Mouse (Mus musculus) left cerebral cortex, adult 11 months (tissue): ENCODE measurements around the gene Dlgap1.
"Not testable (repeated sequence)": the region's sequence is repeated elsewhere in the genome, so short reads cannot be mapped to it uniquely, and the experiment has no call there.

Source experiments
- DNase-seq: peaks from one replicate; pipeline ENCODE4 v3.0.0; 2022; ENCODE audit warnings: low spot score

Gene Dlgap1

GRCm38 (mm10) chr17:70528196-70529187 lies 559.6 kb downstream of the Dlgap1 start:
- DNase-seq = no peak

DNA sequence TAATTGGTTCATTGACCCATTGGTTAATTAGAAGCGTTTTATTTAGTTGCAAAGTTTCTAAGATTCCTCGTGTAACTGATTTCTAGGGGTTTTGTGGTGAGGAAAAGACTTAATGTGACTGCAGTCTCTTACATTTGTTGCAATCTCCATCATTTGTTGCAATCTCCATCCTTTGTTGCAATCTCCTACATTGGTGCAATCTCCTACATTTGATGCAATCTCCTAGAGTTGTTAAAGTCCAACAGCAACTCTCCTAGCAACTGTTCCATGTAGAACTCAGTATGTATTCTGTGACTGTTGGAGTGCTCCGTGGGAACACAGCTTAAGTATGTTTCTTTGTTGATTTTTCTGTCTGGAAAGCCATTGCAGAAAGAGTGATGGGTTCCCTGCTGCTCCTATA lies 565.4 kb downstream of the Dlgap1 start:
- no peak for DNase-seq

GRCm38 (mm10) chr17:70541816-70542215 lies 572.9 kb downstream of the Dlgap1 start:
- no peak for DNase-seq

DNA sequence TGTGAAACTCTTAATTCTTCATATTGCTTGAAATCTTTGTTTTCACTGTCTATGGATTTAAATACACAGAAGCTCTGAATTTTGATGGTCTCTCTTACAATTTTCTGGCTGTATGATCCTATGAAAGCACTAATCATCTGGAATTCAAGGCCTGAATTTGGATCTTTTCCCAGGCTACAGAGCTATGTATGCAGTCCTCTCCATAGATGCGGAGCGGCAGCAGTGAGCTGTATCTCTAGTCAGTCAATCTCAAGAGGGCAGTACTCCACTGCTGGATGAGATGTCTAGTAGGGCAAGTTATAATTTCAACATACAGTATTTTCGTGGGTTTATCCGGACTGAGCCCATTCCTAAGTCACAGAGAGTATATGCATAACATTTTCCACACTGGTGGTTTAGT lies 581.9 kb downstream of the Dlgap1 start:
- no peak for DNase-seq

DNA sequence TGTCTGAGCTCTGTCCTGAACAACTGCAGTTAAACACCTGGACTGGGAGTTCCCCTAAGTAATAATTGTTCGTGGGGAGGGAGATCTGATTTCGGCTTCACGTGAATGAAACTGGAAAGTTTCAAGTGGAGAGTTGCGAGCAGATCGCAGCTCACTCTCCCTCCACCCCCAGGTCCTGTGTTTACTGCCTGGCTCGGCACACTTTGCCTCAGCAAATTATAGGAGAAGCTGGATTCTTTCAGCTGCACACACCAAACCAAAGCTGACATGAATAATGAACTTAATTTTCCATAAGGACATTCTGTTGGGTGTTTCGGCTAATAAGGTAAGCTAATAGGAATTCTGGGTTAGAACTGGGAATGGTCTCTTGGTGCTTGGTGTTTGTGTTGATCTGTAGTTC lies 592.7 kb downstream of the Dlgap1 start:
- no peak for DNase-seq

DNA sequence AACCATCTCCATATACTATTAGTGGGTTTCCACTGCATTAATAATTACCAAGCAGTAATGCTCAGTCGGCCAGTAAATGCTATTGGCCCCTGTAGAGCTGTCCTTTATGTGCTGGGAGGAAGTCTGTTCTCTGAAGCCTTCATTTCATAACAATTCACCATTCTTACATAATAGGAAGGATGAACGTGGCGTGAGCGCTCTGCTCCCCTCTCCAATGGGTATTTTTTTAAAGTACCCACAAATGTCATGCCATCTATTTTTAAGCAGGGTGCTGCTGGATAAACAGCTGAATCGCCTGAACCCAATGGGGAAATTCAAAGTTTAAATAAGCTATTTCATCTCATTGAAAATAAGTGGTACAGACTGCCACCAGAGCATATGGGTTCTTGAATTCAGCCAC lies 602.0 kb downstream of the Dlgap1 start:
- DNase-seq = peak; percentile 18

DNA sequence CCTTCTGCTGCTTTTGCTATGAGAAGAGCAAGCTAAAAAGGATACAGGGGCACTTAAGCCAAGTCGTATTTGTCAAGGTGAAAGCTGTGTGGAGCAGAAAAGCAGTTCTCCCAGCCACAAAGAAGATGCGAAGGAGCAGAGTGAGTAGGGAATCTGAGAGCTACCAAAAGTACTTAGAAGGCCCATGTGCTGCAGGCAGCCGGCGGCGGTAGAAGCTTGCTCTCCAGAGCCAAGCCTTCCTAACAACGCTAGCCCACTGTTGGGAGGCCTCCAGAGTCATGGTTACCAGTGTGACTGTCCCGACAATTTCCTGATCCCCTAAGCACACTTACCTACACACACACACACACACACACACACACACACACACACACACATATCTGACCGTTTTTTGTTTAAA lies 614.2 kb downstream of the Dlgap1 start:
- DNase-seq = no peak

- no peak for DNase-seq
Observed at GRCm38 (mm10) chr17:70586735-70587425, 618.0 kb downstream of the Dlgap1 start.

DNA sequence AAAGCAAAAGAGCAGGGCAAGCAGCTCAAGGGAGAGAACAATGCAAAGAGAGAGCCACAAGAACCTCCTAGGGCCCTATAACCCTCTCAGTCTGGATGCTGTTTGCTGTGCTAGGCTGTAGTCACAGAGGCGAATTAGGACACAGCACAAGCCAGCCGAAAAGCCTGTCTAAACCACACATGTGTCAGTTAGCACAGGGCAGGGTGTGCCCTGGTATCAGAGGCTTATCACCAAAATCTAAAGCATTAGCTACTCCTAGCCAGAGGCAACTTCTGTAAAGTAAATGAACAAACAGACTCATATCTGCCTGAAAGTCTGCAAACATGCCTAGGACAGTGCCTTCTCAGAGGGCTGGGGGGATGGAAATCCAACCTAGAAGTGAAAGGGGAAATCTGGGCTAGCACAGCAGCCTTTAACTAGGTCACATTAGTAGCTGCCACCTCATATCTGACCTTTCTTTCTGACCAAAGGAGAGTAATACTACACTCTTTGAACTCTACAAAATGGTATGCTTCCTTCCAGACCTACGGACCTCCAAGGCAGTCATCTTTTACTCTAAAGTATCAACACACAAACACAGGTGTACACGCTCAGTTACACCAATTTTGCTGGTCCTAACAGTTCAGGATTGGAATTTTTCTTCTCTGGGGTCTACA lies 619.2 kb downstream of the Dlgap1 start:
- DNase-seq = not testable (repeated sequence)

DNA sequence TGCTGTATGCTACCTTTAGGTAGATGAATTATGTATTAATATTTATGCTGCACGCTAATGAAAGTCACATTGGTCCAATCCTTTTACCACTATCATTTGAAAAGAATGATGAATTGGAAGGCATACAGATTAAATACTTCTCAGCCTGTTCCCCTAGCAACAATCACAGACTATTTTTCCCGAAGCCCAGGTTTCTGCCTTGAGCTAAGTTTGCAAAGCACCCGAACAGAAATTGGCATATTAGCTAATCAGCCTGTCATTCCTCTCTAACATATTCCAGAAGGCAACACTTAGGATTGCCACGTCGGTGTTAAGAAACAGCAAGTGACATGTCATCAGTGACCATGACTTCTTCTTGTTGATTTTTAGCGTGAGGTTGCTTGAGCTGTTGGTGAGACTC lies 619.8 kb downstream of the Dlgap1 start:
- no peak for DNase-seq

DNA sequence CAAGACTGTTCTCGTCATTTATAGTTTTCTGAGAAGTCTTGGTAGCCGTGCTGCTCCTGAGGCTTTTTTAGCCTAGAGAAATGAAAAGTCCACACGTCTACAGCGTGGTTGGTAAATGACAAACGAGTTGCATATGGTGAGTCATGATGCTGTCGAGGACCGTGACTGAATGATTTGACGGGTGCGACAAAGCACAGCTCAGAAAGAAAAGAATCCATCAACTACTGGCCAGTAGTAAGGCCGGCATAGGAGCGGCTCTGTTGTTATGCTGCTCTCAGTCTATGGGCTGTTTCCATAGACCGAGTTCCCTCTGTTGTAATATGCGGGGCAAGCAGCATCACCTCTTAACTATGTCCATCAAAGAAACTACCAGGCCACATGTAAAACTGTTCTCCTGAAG lies 620.3 kb downstream of the Dlgap1 start:
- DNase-seq = no peak

DNA sequence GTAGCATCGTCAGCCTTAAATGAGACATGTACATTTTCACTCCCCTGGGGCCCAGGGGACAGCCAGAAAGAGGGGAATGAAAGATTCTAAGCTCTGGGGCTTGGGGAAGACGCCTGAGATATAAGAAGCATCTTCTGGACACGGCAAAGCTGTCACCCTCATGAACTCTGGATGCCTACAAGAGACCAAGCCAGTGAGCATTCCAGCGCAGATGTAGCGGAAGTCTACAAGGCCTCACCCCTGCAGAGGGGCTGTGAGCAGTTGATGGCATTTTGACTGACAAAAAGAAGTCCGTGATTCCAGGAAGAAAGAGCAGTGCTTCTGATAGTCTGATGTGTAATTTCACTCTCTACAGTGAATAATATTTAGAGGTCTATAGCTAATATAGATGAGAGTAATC lies 621.6 kb downstream of the Dlgap1 start:
- DNase-seq = no peak

- no peak for DNase-seq
Observed at GRCm38 (mm10) chr17:70594277-70594676, 625.4 kb downstream of the Dlgap1 start.

- DNase-seq = peak; percentile 47
Observed at GRCm38 (mm10) chr17:70596326-70596725, 627.5 kb downstream of the Dlgap1 start.

DNA sequence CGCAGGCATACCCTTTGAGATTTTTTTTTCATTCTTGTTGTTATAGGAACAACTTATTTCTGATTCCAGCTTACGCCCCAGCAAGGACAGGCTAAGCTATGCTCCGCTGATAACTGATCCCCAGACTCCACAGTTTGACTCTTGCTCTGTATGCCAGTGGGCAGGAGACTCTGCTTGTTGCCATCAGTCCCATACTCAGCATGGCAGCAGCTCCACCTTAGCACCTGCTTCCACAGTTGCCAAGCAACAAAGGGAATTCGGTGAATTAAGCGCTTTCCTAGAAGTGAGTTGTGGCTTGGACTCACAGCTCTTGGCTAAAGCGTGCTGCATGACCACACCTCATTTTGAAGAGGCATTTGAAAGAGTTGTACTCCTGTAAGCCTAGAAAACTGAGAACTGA lies 631.6 kb downstream of the Dlgap1 start:
- no peak for DNase-seq

DNA sequence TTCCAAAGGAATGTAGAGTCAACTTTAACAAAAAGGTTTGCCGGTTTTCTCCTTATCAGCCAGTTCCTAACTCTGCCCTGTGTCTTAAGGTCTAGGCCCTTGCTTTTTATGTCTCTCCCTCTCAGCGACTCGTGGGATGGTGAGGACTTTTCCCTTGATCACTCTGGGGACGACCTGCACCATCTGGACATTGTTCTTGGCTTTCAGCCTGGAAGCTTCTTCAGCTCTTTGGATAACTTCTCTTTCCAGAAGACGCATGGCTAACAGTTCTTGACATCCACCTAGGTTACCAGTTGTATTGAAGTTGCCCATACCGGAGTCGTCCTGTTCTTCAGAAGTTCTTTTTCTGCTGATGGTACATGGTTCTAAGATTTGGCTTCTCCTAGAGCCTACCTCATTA lies 633.2 kb downstream of the Dlgap1 start:
- no peak for DNase-seq

- DNase-seq = no peak
Observed at GRCm38 (mm10) chr17:70605659-70606058, 636.8 kb downstream of the Dlgap1 start.

GRCm38 (mm10) chr17:70612171-70612570 lies 643.3 kb downstream of the Dlgap1 start:
- DNase-seq = no peak

GRCm38 (mm10) chr17:70613897-70614296 lies 645.0 kb downstream of the Dlgap1 start:
- DNase-seq = no peak

DNA sequence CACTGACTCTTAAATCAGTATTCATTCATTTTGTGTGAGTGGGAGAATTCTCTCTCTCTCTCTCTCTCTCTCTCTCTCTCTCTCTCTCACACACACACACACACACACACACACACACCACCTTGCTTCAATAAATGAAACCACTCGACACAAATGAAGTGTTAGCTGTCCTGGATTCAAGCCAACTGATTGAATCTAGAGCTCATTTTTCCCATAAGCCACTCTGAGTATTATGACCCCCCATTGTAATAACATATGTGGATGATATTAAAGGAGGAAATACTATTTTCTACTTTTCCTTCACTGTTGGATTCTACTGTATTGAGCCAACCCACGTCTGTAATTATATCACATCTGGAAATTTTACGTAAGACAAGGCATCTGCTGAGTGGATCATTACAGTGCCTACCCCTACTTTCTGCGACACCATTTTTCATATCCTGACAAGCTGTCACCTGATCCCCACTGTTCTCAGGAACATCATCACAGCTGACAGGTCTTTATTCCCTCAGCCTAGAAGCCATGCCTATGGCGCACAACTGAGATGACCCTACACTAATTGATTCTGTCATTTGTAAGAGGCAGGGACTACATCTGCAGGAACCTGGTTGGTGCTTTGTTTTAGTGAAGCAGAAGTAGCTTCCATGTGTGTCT lies 645.7 kb downstream of the Dlgap1 start:
- no peak for DNase-seq

DNA sequence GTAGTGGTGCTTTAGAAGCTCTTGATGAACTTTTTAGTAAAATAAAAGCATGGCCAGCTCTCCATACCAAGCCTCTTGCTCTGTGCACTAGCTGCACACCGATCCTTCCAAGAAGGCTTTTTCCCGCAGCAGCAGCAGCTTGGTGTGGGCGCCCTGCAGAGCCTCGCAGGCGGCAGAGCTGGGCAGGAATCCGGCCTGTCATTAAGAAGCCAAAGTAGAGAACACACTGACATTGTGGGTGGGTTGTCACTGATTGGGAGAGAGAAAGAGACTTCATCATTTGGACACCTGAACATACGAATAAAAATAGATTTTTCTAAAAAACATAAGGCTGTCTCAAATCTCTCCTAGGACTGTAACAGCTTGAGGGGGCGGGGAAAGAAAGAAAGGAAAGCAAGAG lies 653.6 kb downstream of the Dlgap1 start:
- peak; percentile 63 for DNase-seq

DNA sequence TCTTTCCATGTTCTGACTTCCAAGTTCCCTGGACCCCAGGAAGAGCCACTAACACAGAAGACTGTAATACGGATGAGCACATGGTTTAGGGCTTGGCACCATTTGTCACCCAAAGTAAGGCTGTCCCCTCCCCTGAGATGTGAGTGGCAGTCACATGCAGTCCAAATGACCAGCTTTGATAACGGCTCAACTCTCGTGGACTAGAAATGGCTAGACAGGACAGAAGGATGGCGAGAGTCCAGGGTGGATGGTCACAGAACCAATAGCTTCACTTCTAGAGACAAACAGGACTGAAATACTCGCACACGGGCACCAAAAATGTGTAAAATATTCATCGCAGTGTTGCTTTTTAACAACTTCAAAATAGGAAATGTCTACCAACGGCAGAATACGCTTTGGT lies 657.5 kb downstream of the Dlgap1 start:
- DNase-seq = no peak
